Mouse (Mus musculus): ENCODE data around the gene Fut1. TPM values are rescaled to one million over a fixed set of nuclear protein-coding genes. Genes with fewer than 3 reads are reported as not detected.

The Fut1 gene
- not detected for total RNA-seq (2021)
- long read RNA-seq, experiment 1: 0 reads
- long read RNA-seq, experiment 2: 0 reads

DNA sequence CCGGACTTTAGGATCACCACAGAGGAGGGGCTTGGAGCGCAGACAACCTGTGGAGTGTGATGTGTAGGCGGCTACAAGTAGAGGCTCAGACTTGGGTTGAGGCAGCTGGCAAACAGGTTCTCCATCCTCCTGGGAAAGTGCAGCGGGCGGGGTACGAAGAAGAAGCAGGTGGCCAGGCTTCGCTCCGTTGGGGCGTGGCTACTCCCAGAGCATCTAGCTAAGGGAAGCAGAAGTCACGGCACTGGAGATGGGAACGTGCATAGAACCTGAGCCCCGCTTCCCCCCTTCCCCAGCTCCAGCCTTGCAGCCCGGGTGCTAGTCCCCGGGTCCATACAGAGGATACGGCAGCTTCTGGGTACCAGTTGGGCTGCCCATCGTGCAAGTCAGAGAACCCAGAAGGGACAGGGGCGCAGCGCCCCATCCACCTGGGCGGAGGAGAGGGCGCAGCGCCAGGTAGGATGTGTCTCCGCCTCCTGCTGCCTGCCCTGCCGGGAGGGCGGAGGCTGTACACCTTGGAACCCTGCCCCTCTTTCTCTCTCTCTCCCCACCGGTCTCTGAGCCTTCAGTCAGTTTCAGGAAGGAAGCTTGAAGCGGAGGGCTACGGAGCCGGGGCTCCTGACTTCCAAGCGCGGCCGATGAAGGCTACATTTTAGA lies at the start of gene Fut1:
Fut1 (plus strand) TSS at position 248 of the 654 bp plus-strand sequence.
- no peak for DNase-seq

- peak; percentile 92 to 96 for DNase-seq
Measured at GRCm38 (mm10) chr7:45567780-45568516, 49.1 kb upstream of the Fut1 start.

DNA sequence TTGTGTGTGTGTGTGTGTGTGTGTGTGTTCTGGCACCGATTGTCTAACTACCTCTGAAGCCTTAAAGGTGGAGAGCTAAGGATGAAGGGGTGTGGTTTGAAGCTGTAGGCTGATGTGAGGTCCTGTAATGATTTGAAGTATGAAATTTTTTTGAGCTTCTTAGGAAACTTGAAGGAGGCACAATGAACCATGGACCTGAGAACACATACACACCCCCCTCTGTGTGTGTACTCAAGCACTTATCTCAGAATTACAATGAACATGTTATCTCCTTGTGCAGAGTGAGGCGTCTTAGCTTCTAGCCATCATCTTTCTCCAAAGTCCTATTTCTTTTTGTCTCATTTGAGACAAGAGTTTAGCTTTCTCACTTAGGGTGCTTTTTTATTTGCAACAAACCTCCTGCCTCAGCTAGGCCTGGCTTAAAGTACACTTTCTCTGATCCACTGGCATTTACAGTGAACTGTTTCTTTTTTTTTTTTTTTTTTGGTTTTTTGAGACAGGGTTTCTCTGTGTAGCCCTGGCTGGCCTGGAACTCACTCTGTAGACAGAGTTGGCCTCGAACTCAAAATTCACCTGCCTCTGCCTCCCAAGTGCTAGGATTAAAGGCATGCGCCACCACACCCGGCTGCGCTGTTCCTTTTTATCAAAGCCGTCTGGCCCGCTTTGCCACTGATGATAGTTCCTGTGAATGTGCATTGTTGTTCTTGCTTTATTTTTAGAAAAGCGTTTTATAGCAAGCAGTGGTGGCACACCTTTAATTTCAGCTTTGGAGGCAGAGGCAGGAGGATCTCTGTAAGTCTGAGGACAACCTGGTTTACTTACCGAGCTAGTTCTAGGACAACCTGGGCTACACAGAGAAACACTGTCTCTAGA lies 48.3 kb upstream of the Fut1 start:
- no peak for DNase-seq

- peak; percentile 85 for DNase-seq
Measured at GRCm38 (mm10) chr7:45570103-45570741, 46.9 kb upstream of the Fut1 start, which contains the start of gene Bcat2. TSS of gene Bcat2 (plus strand) at chr7:45570153.

- DNase-seq: no peak
Measured at GRCm38 (mm10) chr7:45571966-45572365, 45.1 kb upstream of the Fut1 start.

GRCm38 (mm10) chr7:45573954-45574353 lies 43.1 kb upstream of the Fut1 start:
- no peak for DNase-seq

DNA sequence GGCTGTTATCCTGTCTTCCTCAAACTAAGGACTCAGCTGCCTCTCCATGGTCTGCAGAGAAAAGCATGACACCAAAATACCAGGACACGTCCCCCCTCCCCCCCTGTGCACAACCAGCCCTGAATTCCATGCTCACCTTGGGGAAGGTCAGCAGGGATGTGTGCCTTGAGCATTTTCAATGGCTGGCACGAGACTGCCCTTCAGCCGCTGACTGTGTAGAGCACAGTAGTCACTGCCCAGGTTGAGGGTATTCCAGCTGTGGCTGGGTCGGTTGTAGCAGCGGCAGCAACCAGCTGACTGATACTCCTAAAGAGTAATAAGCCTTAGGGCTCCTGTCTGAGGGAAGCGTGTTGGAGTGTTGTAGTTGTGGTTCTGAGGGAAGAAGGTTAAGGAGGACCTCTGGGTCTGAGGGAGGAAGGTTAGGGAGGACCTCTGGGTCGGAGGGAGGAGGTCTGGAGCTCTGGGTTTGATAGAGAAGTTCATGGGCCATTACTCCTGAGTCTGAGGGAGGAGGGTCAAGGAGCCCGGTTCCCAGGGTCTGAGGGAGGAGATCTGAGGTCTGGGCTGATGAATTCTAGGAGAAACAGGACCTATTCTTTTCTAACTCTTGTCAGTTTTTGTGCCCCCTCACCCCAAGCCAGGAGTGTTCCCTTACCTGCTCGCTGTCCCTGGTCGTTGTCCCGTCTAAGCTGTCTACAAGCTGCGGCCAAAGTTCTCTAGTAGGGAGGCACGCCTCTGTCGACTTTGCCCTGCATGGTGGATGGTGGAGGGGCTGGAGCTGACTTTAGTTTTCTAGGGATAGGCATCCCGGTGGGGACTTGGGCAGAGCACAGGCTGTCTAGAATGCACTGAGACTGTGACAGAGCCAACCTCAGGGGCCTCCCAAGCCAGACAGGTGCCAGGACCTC lies 42.4 kb upstream of the Fut1 start:
- DNase-seq: no peak

- no peak for DNase-seq
Measured at GRCm38 (mm10) chr7:45585923-45586322, 31.2 kb upstream of the Fut1 start.

DNA sequence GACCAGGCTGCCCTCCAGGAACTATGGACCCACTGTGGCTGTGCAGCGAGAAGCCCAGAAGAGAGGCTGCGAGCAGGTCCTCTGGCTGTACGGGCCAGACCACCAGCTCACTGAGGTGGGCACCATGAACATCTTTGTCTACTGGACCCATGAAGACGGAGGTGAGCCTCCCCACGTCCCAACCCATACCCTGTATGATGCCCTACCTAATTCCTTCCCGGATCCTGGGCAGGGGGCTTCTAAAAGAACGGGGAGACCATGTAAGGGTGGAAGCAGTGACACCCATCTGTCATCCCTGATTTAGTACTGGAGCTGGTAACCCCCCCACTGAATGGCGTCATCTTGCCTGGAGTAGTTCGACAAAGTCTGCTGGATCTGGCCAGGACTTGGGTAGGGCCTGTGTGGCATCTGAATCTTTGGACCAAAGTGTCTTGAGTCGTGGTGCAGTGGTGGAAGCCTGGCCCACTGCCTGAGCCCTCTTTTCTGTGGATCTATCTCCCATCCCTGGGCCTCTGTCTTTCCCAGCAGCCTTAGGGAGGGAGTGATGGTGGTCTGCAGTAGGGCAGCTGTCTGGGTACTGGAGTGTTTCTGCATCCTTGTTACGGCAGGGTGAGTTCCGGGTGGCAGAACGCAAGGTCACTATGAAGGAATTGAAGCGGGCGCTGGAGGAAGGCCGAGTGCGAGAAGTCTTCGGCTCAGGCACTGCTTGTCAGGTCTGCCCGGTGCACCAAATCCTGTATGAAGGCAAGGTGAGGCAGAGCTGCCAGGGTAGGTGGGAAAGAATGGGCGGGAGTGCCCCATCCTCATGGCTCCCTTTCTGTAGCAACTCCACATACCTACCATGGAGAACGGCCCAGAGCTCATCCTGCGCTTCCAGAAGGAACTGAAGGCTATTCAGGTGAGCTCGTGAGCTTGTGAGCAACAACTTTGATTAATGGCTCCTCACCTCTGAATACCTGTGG lies 29.2 kb upstream of the Fut1 start:
- no peak for DNase-seq

GRCm38 (mm10) chr7:45589173-45589572 lies 27.9 kb upstream of the Fut1 start:
- DNase-seq: peak; percentile 96 to 98

DNA sequence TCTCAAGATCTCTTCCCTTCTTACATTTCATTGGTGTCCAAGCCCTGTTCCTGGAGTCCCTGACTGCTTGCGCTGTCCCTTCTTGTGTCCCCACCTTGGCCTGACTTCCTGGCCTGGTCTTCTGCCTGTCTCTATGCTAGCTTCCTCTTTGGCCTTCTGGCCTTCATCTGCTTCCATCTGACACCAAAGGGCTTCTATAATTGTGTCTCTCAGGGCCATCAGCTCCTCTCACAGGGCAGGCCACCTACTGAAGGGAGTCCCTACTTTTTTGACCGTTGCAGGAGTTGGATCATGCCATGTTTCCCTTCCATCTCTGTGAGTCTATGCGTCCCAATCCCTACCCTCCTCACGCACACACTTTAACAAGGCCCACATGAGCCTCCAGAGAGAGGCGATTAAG lies 27.2 kb upstream of the Fut1 start:
- DNase-seq: no peak

GRCm38 (mm10) chr7:45590874-45591273 lies 26.2 kb upstream of the Fut1 start:
- DNase-seq: peak in 1 of 2 experiments; percentile 26

DNA sequence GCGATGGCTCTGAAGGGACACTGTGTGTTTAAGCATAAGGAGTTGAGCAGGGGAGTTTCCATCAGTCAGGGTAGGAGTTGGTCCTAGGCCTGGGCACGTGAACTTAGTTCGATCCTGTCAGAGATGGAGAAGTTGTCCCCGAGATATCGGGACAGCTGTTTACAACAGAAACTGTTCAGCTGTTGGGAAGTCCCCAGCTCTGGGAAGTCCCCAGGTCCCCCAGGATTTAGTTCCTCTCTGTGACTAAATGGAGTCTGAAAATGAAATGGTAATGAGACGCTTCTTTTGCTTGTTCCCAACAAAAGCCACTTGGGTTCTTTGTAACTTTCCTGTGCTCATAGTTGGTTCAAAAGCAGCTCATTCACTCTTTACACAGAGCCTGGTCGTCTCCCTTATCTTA lies 25.2 kb upstream of the Fut1 start:
- peak in 1 of 2 experiments; percentile 54 for DNase-seq

GRCm38 (mm10) chr7:45593118-45593815 lies 23.8 kb upstream of the Fut1 start:
- DNase-seq: peak; percentile 79 to 84

- no peak for DNase-seq
Measured at GRCm38 (mm10) chr7:45595176-45595575, 21.9 kb upstream of the Fut1 start.

GRCm38 (mm10) chr7:45596107-45596506 lies 21.0 kb upstream of the Fut1 start:
- DNase-seq: no peak

- DNase-seq: no peak
Measured at GRCm38 (mm10) chr7:45597013-45597412, 20.1 kb upstream of the Fut1 start.

- no peak for DNase-seq
Measured at GRCm38 (mm10) chr7:45597527-45597926, 19.6 kb upstream of the Fut1 start.

Data from heart, adult 18-20 months (tissue).